Mouse (Mus musculus) forebrain, embryonic 12.5 days (tissue): ENCODE results near the gene Hist1h2bb. TPM values are rescaled to one million over a fixed set of nuclear protein-coding genes. Genes with fewer than 3 reads are reported as not detected.

Experiments used
- microRNA-seq: library from miRNA; unstranded; fragments of <30 nt; microRNA quantifications from one replicate; pipeline ENCODE4, GENCODE M21; 2017
- polyA plus RNA-seq: library from polyadenylated mRNA; unstranded; fragments of >200 nt; fragmentation: Nextera tagmentation; extraction: Ambion mirVana; gene quantifications from 2 replicates; pipeline ENCODE4 v1.2.1, GENCODE M21; 2016

Hist1h2bb gene
- polyA plus RNA-seq, 1 experiment from 2014 or later = 3.5 TPM

Small RNA genes lying within 50 kb of the gene (microRNA-seq; reads per million reads assigned to microRNA genes)
- gene Gm44314 (not detected), gene Gm44484 (not detected)

Other genes starting within 250 kb of the Hist1h2bb start
- 7.2 and 8.7 TPM in 2 replicates for gene Hist1h4h, start 215.7 kb upstream of the Hist1h2bb start, polyA plus RNA-seq
- 9.3 and 10.7 TPM in 2 replicates for gene Hist1h2af, start 212.8 kb upstream of the Hist1h2bb start, polyA plus RNA-seq
- gene Hist1h3g, start 211.3 kb upstream of the Hist1h2bb start, polyA plus RNA-seq = 7.2 and 8.3 TPM in 2 replicates
- 0.87 and 0.95 TPM in 2 replicates for gene Hist1h2bh, start 203.3 kb upstream of the Hist1h2bb start, polyA plus RNA-seq
- 0.99 and 1.5 TPM in 2 replicates for gene Hist1h3f, start 202.7 kb upstream of the Hist1h2bb start, polyA plus RNA-seq
- 0.74 and 1.4 TPM in 2 replicates for gene Hist1h4f, start 195.1 kb upstream of the Hist1h2bb start, polyA plus RNA-seq
- 0.47 and 0.56 TPM in 2 replicates for gene Hist1h1d, start 193.5 kb upstream of the Hist1h2bb start, polyA plus RNA-seq
- gene Hist1h3e, start 184.4 kb upstream of the Hist1h2bb start, polyA plus RNA-seq = 5.7 and 7.6 TPM in 2 replicates
- 115 and 138 TPM in 2 replicates for gene Hist1h2ae, start 175.5 kb upstream of the Hist1h2bb start, polyA plus RNA-seq
- 8.9 and 11.4 TPM in 2 replicates for gene Hist1h2bg, start 175.3 kb upstream of the Hist1h2bb start, polyA plus RNA-seq
- 7.2 and 9.5 TPM in 2 replicates for gene Hist1h2bf, start 172.5 kb upstream of the Hist1h2bb start, polyA plus RNA-seq
- gene Hist1h2ad, start 172.4 kb upstream of the Hist1h2bb start, polyA plus RNA-seq = 1.3 and 3.7 TPM in 2 replicates
- 5.8 and 6.6 TPM in 2 replicates for gene Hist1h3d, start 171.0 kb upstream of the Hist1h2bb start, polyA plus RNA-seq
- gene Hist1h4d, start 165.1 kb upstream of the Hist1h2bb start, polyA plus RNA-seq = 137 and 142 TPM in 2 replicates
- 3.0 and 3.7 TPM in 2 replicates for gene Hist1h2be, start 125.6 kb upstream of the Hist1h2bb start, polyA plus RNA-seq
- 26.3 and 26.6 TPM in 2 replicates for gene Hist1h1e, start 124.2 kb upstream of the Hist1h2bb start, polyA plus RNA-seq
- gene Hist1h2ac, start 62.8 kb upstream of the Hist1h2bb start, polyA plus RNA-seq = 1.4 and 1.6 TPM in 2 replicates
- gene Hist1h2bc, start 62.5 kb upstream of the Hist1h2bb start, polyA plus RNA-seq = 34.6 and 36.5 TPM in 2 replicates
- not detected in 2 replicates for gene Hist1h1t, start 50.9 kb upstream of the Hist1h2bb start, polyA plus RNA-seq
- gene Hist1h4c, start 48.3 kb upstream of the Hist1h2bb start, polyA plus RNA-seq = 6.1 and 9.8 TPM in 2 replicates
- 2.0 and 2.5 TPM in 2 replicates for gene Hfe, start 35.9 kb upstream of the Hist1h2bb start, polyA plus RNA-seq
- gene Hist1h1c, start 7.9 kb upstream of the Hist1h2bb start, polyA plus RNA-seq = 15.2 and 15.9 TPM in 2 replicates
- 11.1 and 13.8 TPM in 2 replicates for gene Hist1h3c, start 1.1 kb upstream of the Hist1h2bb start, polyA plus RNA-seq
- gene Hist1h2ab, start 4.4 kb downstream of the Hist1h2bb start, polyA plus RNA-seq = 59.9 and 73.2 TPM in 2 replicates
- 14.0 and 15.8 TPM in 2 replicates for gene Hist1h3b, start 5.5 kb downstream of the Hist1h2bb start, polyA plus RNA-seq
- gene Hist1h4b, start 10.3 kb downstream of the Hist1h2bb start, polyA plus RNA-seq = 5.3 and 8.2 TPM in 2 replicates
- 0.88 TPM in 1 of 2 replicates, not detected in the other for gene Hist1h4a, start 14.5 kb downstream of the Hist1h2bb start, polyA plus RNA-seq
- gene Hist1h3a, start 15.7 kb downstream of the Hist1h2bb start, polyA plus RNA-seq = 5.1 and 5.2 TPM in 2 replicates
- gene Hist1h1a, start 16.9 kb downstream of the Hist1h2bb start, polyA plus RNA-seq = 3.3 and 4.0 TPM in 2 replicates
- gene Trim38, start 23.2 kb downstream of the Hist1h2bb start, polyA plus RNA-seq = 0.18 TPM in 1 of 2 replicates, not detected in the other
- gene Slc17a2, start 60.3 kb downstream of the Hist1h2bb start, polyA plus RNA-seq = not detected in 2 replicates
- gene Slc17a3, start 92.7 kb downstream of the Hist1h2bb start, polyA plus RNA-seq = not detected in 2 replicates
- gene Slc17a1, start 121.0 kb downstream of the Hist1h2bb start, polyA plus RNA-seq = not detected in 2 replicates
- not detected in 2 replicates for gene Slc17a4, start 168.3 kb downstream of the Hist1h2bb start, polyA plus RNA-seq
- gene Hist1h2ba, start 187.4 kb downstream of the Hist1h2bb start, polyA plus RNA-seq = not detected in 2 replicates
- not detected in 2 replicates for gene Hist1h2aa, start 187.7 kb downstream of the Hist1h2bb start, polyA plus RNA-seq
- gene Scgn, start 244.5 kb downstream of the Hist1h2bb start, polyA plus RNA-seq = 1.5 and 1.9 TPM in 2 replicates